Mouse (Mus musculus) spleen, postnatal 10 days (tissue): ENCODE results near the gene Cpsf4l.

ENCODE experiments used
- DNase-seq, 2 experiments: peaks; one replicate each; pipeline ENCODE4 v3.0.0; 2021 to 2022; ENCODE audit warnings: low spot score in 2 of 2

Gene Cpsf4l

DNA sequence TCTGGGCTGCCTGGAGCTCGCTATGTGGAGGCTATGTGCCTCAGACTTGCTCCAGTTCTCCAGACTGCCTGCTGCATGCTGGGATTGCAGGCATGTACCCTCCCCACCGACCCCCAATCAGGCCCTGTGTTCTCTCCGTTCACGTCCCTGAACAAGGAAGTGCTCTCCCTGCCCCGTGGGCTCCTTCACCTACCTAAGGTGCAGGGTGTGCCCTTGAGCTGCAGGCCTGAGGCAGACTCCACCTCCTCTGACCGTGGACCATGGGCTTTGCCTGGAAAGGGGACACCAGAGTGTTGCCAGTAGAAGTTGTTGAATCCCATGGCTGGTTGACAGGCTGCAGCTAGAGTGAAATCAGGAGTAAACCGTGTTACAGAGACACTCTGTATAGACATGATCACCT, 10.2 kb downstream of the Cpsf4l start:
- no peak for DNase-seq

DNA sequence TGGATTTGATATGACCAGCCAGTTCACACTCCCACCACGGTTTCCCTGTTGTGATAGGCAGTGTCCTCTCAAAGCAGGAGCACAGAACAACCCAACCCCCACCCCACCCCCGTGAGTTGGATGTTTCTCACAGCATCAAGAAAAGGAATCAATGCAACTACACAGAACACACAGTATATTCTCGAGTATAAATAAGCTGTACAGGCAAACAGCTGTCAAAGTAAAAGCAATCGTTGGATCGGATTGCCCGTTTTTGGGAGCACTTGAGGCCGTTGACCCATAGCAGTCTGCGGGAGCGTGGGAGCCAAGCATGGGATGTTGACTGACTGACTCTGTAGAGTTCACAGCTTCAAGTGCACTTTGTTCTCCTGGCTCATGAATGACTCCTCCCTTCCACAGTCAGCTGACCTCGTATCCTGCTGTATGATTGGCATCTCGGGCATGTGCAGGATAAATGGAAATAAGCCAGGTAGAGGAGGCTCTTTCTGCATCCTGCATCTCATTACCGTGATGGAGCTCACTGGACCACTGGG, 11.7 kb downstream of the Cpsf4l start:
- no peak for DNase-seq

DNA sequence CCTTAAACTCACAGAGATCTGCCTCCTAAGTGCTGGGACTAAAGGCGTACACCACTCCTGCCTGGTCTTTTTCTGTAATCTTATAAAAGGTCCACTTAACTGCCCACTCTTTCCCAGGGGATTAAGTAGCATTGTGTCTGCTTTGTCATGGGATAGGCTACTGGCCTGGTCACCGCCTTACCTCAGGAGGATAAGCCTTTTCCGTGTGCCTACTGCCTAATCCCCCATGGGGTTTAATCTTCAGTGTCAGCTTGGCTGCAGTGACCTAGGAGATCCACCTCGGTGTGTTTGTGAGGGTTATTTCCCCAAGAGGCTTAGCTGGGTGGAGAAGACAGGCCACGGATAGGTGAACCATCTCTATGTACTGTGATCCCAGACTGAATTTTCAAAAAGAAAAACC, 12.2 kb downstream of the Cpsf4l start:
- no peak for DNase-seq

DNA sequence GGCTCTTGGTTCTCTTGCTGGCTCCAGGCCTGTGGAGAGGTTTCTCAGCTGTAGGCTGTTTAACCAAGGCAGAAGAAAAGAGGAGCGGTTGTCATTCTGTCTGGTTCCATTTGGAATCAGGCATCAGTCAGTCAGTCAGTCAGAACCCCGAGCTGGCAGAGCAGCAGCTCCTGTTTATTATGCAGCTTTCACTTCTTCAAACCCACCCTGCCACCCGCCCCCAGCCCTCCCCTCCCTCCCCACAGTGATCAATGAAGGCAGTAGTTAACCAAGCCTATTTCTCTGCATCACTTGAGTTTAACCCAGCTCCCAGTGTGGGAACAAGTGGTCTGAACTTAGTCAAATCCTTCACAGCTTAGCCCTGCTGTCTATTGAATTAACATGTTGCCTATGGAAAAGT, 18.0 kb downstream of the Cpsf4l start:
- DNase-seq, result no peak

DNA sequence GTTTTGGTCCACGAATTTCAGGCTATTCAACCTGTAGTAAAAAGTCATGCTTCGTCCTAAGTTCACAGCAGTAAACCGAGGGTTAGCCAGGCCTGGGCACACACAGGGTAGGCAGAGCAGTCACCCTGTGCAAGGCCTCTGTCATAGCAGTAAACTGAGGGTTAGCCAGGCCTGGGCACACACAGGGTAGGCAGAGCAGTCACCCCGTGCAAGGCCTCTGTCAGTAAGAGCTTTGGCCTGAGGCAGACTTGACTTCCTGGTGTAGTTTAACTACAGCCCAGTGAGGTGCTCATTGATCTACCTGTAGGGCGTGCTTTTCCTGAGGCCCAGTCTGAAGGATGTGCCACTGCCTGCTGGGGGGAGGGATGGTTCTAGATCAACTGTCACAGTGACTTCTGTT, 18.5 kb downstream of the Cpsf4l start:
- DNase-seq, result no peak

GRCm38 (mm10) chr11:113690506-113690905, 19.3 kb downstream of the Cpsf4l start:
- no peak for DNase-seq

DNA sequence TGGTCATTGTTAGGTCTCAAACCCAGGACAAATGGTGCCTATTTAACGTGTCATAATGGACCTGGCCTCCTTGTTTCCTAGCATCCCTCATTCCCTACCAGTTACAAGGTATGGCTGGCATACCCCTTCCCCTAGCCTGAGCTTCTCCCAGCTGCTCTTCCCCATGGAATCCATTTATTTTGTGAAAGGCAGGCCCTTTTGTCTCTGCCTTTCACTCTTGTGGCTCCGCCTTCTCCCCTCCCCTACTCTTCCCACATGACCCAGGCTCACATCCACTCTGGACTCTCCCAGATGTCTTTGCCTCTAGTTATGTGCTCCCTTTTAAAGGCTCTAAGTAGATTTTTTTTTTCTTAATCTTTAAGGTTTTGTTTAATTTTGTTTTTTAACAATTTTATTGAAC, 22.8 kb downstream of the Cpsf4l start:
- no peak for DNase-seq

GRCm38 (mm10) chr11:113684707-113685426, 24.9 kb downstream of the Cpsf4l start:
- DNase-seq, result no peak

DNA sequence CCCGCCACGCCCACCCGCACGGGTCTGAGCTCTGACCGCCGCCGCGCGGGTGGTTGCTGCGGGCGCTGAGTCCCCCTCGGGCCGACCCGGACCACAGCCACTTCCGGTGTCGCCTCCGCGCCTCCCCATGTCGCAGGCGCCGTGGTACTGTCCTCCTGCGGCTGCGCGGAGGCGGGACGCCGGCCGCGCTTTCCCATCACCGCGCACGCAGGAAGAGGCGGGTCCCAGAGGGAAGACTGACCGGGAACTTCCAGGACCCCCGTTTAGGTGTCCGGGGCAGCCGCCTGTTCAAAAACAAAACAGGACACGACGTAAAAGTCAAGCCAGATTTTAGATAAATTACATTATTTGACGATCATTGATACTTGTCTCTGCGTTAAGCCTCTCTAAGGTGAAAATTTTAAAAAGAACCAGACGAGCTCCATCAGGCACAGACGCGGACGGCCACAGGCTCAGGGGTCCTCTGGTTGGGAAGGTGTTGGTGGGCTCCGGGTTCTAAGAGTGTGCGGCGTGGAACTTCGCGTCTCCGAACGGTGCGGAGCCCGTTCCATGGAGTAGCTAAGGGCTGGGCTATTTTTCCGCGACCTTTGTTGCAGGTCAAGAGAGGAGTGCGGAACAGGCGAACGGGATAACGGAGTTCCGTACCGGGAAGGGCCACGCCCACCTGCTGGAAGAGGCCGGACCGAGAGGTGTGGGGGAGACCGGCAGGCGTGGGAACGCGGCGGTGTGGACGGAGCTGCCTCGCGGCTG, 25.7 kb downstream of the Cpsf4l start, which contains the start of the genes Fam104a and D11Wsu47e:
Gene Fam104a, minus strand, starts transcription at position 199 of the 750 bp plus-strand sequence.
Gene D11Wsu47e, plus strand, starts transcription at position 456 of the 750 bp plus-strand sequence.
- DNase-seq, result peak; percentile 96 to 97

GRCm38 (mm10) chr11:113683627-113683956, 26.2 kb downstream of the Cpsf4l start:
- no peak for DNase-seq

DNA sequence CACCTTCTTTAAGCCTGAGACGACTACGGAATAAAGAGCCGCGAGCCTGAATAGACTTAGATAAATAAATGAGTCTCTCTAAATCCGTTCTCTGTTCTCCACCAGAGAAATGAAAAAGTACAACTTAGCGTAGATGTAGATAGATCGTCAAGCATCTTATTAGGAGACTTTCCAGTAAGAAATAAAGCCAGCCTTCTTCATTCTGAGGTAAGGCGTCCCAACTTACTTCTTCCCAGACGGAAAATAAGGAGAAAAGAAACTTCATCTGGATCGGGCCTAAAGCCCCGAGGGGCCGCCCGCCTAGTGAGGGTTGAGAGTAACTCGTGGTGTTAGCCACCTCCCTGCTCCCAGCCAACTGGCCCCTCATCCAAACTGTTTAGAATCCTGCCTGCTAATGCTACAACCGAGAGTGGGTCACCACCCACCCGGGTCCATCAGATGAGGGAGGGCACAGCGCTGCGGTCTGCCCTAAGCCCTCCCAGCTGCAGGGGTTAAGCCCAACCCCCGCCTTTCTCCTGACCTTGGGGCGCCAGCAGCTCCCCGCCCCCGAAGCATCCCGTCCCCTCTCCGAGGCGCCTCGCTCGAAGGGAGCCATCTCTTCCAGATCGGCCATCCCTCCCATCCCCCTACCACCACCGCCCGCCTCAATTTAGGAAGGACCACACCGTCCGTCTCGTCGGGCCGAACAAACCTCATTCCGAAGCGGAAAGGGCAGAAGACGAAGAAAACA, 26.8 kb downstream of the Cpsf4l start:
- DNase-seq, result peak; percentile 60 to 68

- no peak for DNase-seq
Measured at GRCm38 (mm10) chr11:113681979-113682378, 27.8 kb downstream of the Cpsf4l start.

DNA sequence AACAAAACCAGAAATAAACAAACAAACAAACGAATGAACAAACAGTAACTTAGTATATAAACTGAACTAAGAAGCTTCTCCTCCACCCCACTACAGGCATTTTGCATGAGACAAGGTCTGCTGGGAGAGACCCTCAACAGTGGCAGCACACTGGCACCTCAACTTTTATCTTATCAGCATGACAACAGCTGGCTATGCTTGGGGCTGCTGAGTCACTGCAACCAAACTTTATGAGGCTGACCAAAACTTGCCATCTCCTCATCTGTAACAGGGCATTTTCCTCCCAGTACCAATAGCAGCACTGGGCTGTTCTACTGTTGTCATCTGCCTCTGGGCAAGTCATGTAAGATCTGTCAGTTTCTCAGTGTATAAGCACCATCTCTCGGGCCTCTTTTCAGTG, 28.9 kb downstream of the Cpsf4l start:
- peak; percentile 52 to 54 for DNase-seq

GRCm38 (mm10) chr11:113678373-113678772, 31.4 kb downstream of the Cpsf4l start:
- DNase-seq, result no peak

- DNase-seq, result no peak
Measured at GRCm38 (mm10) chr11:113677378-113677777, 32.4 kb downstream of the Cpsf4l start.

DNA sequence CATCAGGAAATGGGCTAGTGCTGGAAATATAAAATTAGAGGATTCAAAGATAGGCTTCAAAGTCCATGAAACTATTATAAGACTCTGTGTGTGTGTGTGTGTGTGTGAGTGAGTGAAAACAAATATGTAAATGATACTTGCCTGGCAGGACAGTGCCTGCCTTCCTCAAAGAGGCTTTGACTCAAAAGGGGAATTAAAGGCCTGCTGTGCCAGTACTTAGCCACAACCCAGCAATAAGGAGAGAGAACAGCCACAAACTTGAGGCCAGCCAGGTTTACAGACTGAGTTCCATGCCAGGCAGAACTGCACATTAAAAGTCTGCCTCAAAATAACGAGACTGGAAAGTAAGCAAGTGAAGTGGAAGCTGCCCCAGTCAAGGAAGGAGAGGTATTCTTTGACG, 33.0 kb downstream of the Cpsf4l start:
- DNase-seq, result no peak

DNA sequence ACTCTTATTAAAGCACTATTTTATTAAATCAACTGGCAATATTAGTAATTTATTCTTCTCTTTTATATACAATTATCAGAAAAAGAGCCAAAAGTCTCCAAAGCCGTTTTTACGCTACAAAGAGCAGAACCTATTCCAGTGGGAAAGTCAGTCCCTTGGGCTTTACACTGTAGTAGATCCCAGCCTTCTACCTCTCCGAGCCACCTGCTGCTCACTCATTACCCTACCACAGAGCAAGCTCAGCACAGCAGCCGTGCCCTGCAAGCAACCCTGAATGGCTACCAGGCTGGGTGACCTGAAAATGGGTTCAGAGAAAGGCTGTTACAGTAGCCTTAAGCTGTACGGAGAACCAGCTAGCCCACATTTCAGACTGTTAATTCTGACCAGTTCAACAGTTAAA, 35.2 kb downstream of the Cpsf4l start:
- DNase-seq, result no peak

- no peak for DNase-seq
Measured at GRCm38 (mm10) chr11:113673614-113674013, 36.2 kb downstream of the Cpsf4l start.

- DNase-seq, result no peak
Measured at GRCm38 (mm10) chr11:113669711-113670110, 40.1 kb downstream of the Cpsf4l start.

DNA sequence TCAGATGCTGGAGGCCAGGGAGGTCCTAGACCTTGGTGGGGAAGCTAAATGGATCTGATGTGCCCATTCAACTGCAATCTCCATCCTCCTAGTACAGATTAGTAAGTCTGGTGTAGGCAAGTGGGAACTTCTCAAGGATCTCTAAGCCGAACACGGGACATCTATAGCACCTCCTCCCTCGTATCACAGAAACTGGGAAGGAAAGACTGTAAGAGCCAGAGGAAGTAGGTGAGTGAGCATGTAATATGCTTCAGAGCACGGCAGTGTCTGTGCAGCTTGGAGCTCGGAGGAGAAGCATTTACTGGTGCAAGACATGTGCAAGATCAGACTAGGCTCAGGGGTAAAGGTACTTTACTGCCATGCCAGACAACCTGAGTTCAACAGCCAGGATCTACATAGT, 41.0 kb downstream of the Cpsf4l start:
- DNase-seq, result no peak

GRCm38 (mm10) chr11:113667704-113668103, 42.1 kb downstream of the Cpsf4l start:
- DNase-seq, result no peak

GRCm38 (mm10) chr11:113667122-113667521, 42.7 kb downstream of the Cpsf4l start:
- DNase-seq, result no peak
